Mouse (Mus musculus) v-Abl transformed pro-B cells (cell line): ENCODE measurements around the gene Spaca6.

Experiments used
- in situ Hi-C, 2 experiments: fragments of 400-800 bp; cut with MboI; formaldehyde crosslinking; loops; one replicate each; pipeline ENCODE4 v1.15.1; 2025; ENCODE audit not compliant: unreplicated experiment in 2 of 2

Spaca6 gene

DNA sequence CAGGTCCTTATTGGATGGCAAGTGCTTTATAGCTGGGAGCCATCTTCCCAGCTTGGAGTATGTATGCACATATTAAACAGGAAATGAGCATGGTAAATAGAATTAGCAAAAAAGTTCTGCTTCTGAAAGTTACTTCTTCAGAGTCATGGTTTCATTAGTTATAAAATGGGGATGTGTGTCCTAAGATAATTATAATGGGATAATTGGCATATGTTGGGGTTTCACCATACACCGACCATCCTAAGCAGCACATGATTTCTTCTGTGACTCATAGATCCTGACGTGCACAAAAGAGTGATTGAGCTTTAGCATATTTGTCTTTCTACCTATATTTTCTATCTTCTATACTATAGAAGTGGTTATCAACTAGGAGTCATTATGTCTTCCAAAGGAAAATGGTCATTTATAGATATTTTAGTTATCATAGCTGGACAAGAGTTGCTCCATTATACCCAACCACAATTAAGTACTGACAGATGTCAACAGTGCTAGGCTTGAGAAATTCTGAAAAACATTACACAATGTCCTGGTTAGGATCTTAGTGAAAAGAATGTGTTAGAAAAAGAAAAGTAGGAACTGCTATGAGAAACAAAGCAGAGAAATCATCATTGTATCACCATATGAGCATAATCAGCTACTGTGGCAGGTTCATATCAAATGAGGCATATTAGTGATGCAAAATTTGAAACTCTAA lies 62.9 kb downstream of the Spaca6 start:
- in situ Hi-C loops = loop anchor here in 1 of 2 experiments (5.0 to 10.0 kb wide), 2 partner anchors 128 to 495 kb away; no protein-coding TSS in a partner anchor
